Mouse (Mus musculus): ENCODE data around the gene Fiz1. TPM values are rescaled to one million over a fixed set of nuclear protein-coding genes. Genes with fewer than 3 reads are reported as not detected.
A peak's percentile ranks its signal among the peaks of the same experiment; 100 is the strongest.
"Not testable (repeated sequence)": the region's sequence is repeated elsewhere in the genome, so short reads cannot be mapped to it uniquely, and the experiment has no call there.

Gene Fiz1
- polyA plus RNA-seq, 3 experiments from 2014 or later: 7.2 to 15.1 (median 7.9) TPM

GRCm38 (mm10) chr7:5037467-5037866 is 23.0 kb upstream of the Fiz1 start:
- ATAC-seq: no peak

- no peak for ATAC-seq
These were observed 22.5 kb upstream of the Fiz1 start for GRCm38 (mm10) chr7:5037026-5037425.

- ATAC-seq: no peak
These were observed 21.6 kb upstream of the Fiz1 start for GRCm38 (mm10) chr7:5036136-5036535.

GRCm38 (mm10) chr7:5035628-5036027 is 21.1 kb upstream of the Fiz1 start:
- ATAC-seq: no peak

GRCm38 (mm10) chr7:5033818-5034217 is 19.3 kb upstream of the Fiz1 start, which contains the start of gene 4632433K11Rik:
TSS of gene 4632433K11Rik (plus strand) at chr7:5034118.
- ATAC-seq: no peak

GRCm38 (mm10) chr7:5031496-5031895 is 17.0 kb upstream of the Fiz1 start:
- no peak for ATAC-seq

GRCm38 (mm10) chr7:5030554-5031275 is 16.2 kb upstream of the Fiz1 start:
- ATAC-seq: no peak

GRCm38 (mm10) chr7:5029946-5030345 is 15.4 kb upstream of the Fiz1 start:
- no peak for ATAC-seq

GRCm38 (mm10) chr7:5029543-5029942 is 15.0 kb upstream of the Fiz1 start:
- no peak for ATAC-seq

- ATAC-seq: no peak
These were observed 6.7 kb upstream of the Fiz1 start for GRCm38 (mm10) chr7:5021197-5021596.

GRCm38 (mm10) chr7:5020685-5021084 is 6.2 kb upstream of the Fiz1 start:
- ATAC-seq: peak; percentile 4

- peak; percentile 88 for ATAC-seq
These were observed 5.6 kb upstream of the Fiz1 start, which contains the start of the genes Zfp865 and Ccdc106 for GRCm38 (mm10) chr7:5020000-5020681. TSS of gene Zfp865 (plus strand) at chr7:5020376. TSS of gene Ccdc106 (plus strand) at chr7:5020553.

- ATAC-seq: not testable (repeated sequence)
These were observed 5.1 kb upstream of the Fiz1 start for GRCm38 (mm10) chr7:5019576-5019975.

GRCm38 (mm10) chr7:5017931-5018330 is 3.4 kb upstream of the Fiz1 start:
- ATAC-seq: no peak

- no peak for ATAC-seq
These were observed 2.9 kb upstream of the Fiz1 start for GRCm38 (mm10) chr7:5017352-5017751.

- ATAC-seq: no peak
These were observed 2.4 kb upstream of the Fiz1 start for GRCm38 (mm10) chr7:5016920-5017319.

GRCm38 (mm10) chr7:5016057-5016456 is 1.6 kb upstream of the Fiz1 start:
- no peak for ATAC-seq

- ATAC-seq: peak; percentile 78
These were observed 863 bp upstream of the Fiz1 start, which contains the start of gene Gm44973 for GRCm38 (mm10) chr7:5015118-5016001. TSS of gene Gm44973 (plus strand) at chr7:5015496.

- ATAC-seq: no peak
These were observed 1.6 kb downstream of the Fiz1 start for GRCm38 (mm10) chr7:5012681-5013513.

GRCm38 (mm10) chr7:5008229-5008628 is 6.3 kb downstream of the Fiz1 start:
- ATAC-seq: no peak

- not testable (repeated sequence) for ATAC-seq
These were observed 11.6 kb downstream of the Fiz1 start for GRCm38 (mm10) chr7:5002876-5003275.

GRCm38 (mm10) chr7:4999876-5000275 is 14.6 kb downstream of the Fiz1 start:
- ATAC-seq: peak; percentile 47
